10 mouse cellular contexts compared by ENCODE assay signal in the genomic region with DNA sequence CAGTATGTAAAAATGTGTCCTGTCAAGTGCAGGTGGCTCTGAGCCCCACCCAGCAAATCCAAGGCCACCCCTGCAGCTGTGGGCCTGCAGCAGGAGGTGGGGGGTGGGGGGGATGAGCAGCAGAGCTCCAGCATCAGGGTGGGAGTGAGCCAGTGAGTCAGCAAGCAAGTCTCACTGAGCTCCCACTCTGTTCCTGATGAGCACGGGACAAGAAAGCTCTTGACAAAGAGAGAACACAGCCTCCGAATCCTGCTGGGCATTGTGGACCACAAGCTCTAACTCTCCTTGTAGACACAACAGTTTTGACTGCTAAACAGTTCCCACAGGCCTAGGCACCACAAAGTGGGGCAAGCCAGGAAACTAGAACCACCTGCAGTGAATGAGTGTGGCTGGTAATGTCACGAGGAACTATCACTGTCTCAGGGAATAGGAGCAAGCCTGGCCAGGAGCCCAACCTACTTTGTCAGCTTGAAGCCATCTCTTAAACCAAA. TPM values are rescaled to one million over a fixed set of nuclear protein-coding genes. Genes with fewer than 3 reads are reported as not detected.
DNase-seq lines count a peak whose midpoint lies in the region; ATAC-seq lines count a peak whose summit lies in the region.
"Had no signal": no experiment of that assay in that cellular context is flagged by ENCODE, and none has a peak within 500 bp of the region (broad histone marks: within the 10 kb centered on the region; RNA-seq: fewer than 3 reads in every experiment).

No protein-coding gene starts in this region.

- H3K9ac ChIP-seq in midbrain, embryonic 11.5 days (ENCODE audit: low read length): no peak overlapping the region
- no peak overlapping the region for H3K9ac ChIP-seq in midbrain, embryonic 13.5 days (replicated peaks)
- no peak overlapping the region for H3K9ac ChIP-seq in forebrain, embryonic 15.5 days (replicated peaks)
- H3K9ac ChIP-seq: liver, embryonic 14.5 days; neural tube, embryonic 12.5 days had no signal

- H3K4me3 ChIP-seq in midbrain, embryonic 11.5 days (ENCODE audit: low read depth, low read length): no peak overlapping the region
- H3K4me3 ChIP-seq in midbrain, embryonic 13.5 days (replicated peaks): no peak overlapping the region
- no peak overlapping the region for H3K4me3 ChIP-seq in forebrain, embryonic 15.5 days
- H3K4me3 ChIP-seq: neural tube, embryonic 12.5 days had no signal

- H3K4me2 ChIP-seq in midbrain, embryonic 11.5 days: no peak overlapping the region
- H3K4me2 ChIP-seq in midbrain, embryonic 13.5 days (replicated peaks): no peak overlapping the region
- H3K4me2 ChIP-seq in forebrain, embryonic 15.5 days (replicated peaks): no peak overlapping the region
- H3K4me2 ChIP-seq: neural tube, embryonic 12.5 days had no signal

- peaks cover 10% of the 10 kb centered on the region for H3K36me3 ChIP-seq in midbrain, embryonic 11.5 days (ENCODE audit: control insufficient read depth, insufficient read depth, low read length)
- peaks cover 13% of the 10 kb centered on the region for H3K36me3 ChIP-seq in midbrain, embryonic 13.5 days
- H3K36me3 ChIP-seq in forebrain, embryonic 15.5 days: peaks cover 4% of the 10 kb centered on the region; the same call in 1 of the 2 replicates

- H3K27ac ChIP-seq in midbrain, embryonic 11.5 days (ENCODE audit: low read depth, low read length): no peak overlapping the region
- no peak overlapping the region for H3K27ac ChIP-seq in midbrain, embryonic 13.5 days
- no peak overlapping the region for H3K27ac ChIP-seq in forebrain, embryonic 15.5 days (replicated peaks)
- H3K27ac ChIP-seq: liver, embryonic 14.5 days; neural tube, embryonic 12.5 days had no signal

- peak; percentile 49 for DNase-seq in cerebellum, adult 9-10 months
- no peak for DNase-seq in cerebellum, adult 8-10 months
- peak; percentile 70 for DNase-seq in midbrain, embryonic 11.5 days (ENCODE audit: low spot score, missing footprints)
- peak; percentile 63 to 69 for DNase-seq in left cerebral cortex, adult 9 months (ENCODE audit: low spot score in 2 of 2)
- peak; percentile 76 for DNase-seq in thymus, postnatal 14 days
- DNase-seq in kidney, adult 9 months: no peak

- no peaks in the 10 kb centered on the region for H3K4me1 ChIP-seq in midbrain, embryonic 11.5 days (ENCODE audit: control insufficient read depth, insufficient read depth, low read length)
- H3K4me1 ChIP-seq in midbrain, embryonic 13.5 days (replicated peaks): peaks cover 14% of the 10 kb centered on the region
- peaks cover 17% of the 10 kb centered on the region for H3K4me1 ChIP-seq in forebrain, embryonic 15.5 days

- WGBS in midbrain, embryonic 11.5 days: 73% methylated on average over 3 of the region's 3 CpGs
- WGBS in midbrain, embryonic 13.5 days: 74% methylated on average over 3 of the region's 3 CpGs
- 57% methylated on average over 3 of the region's 3 CpGs for WGBS in forebrain, embryonic 15.5 days

- no peaks in the 10 kb centered on the region for H3K27me3 ChIP-seq in midbrain, embryonic 11.5 days (ENCODE audit: control insufficient read depth, insufficient read depth, low read length)
- H3K27me3 ChIP-seq in midbrain, embryonic 13.5 days: no peaks in the 10 kb centered on the region
- no peaks in the 10 kb centered on the region for H3K27me3 ChIP-seq in forebrain, embryonic 15.5 days
- H3K27me3 ChIP-seq: neural tube, embryonic 12.5 days had no signal

- no peak for ATAC-seq in midbrain, embryonic 11.5 days (ENCODE audit: low FRiP score)
- ATAC-seq in midbrain, embryonic 13.5 days: no peak
- no peak for ATAC-seq in forebrain, embryonic 15.5 days (replicated peaks)

- H3K9me3 ChIP-seq in midbrain, embryonic 11.5 days (ENCODE audit: control insufficient read depth, low read length): no peaks in the 10 kb centered on the region
- no peaks in the 10 kb centered on the region for H3K9me3 ChIP-seq in midbrain, embryonic 13.5 days
- H3K9me3 ChIP-seq in forebrain, embryonic 15.5 days: no peaks in the 10 kb centered on the region
- H3K9me3 ChIP-seq: neural tube, embryonic 12.5 days had no signal

RNA-seq across cellular contexts. Expression of gene A730071L15Rik, which starts 45.6 kb away (rescaled TPM):
- polyA plus RNA-seq in midbrain, embryonic 11.5 days (2014; fragmentation: Nextera tagmentation; extraction: Ambion mirVana): 0.41 and 0.57 TPM in 2 replicates
- polyA plus RNA-seq in midbrain, embryonic 13.5 days (2015; fragmentation: Nextera tagmentation; extraction: Ambion mirVana): 0.59 and 1.0 TPM in 2 replicates
- 0.52 and 0.82 TPM in 2 replicates for polyA plus RNA-seq in forebrain, embryonic 15.5 days (2015; fragmentation: Nextera tagmentation; extraction: Ambion mirVana)

RNA-seq across cellular contexts. Expression of gene Nudcd3, which starts 46.0 kb away (rescaled TPM):
- 41.4 and 46.8 TPM in 2 replicates for polyA plus RNA-seq in midbrain, embryonic 11.5 days (2014; fragmentation: Nextera tagmentation; extraction: Ambion mirVana)
- 62.7 and 65.7 TPM in 2 replicates for polyA plus RNA-seq in midbrain, embryonic 13.5 days (2015; fragmentation: Nextera tagmentation; extraction: Ambion mirVana)
- polyA plus RNA-seq in forebrain, embryonic 15.5 days (2015; fragmentation: Nextera tagmentation; extraction: Ambion mirVana): 73.3 and 74.4 TPM in 2 replicates

Comparison
In these comparisons a context has a peak if more than half of its experiments do, and no peak if none do; other contexts are left out.
1. DNase-seq: peak in cerebellum, adult 9-10 months (single experiment), midbrain, embryonic 11.5 days (single experiment), left cerebral cortex, adult 9 months (2 of 2) and thymus, postnatal 14 days (single experiment); none in cerebellum, adult 8-10 months (single experiment) and kidney, adult 9 months (single experiment).